Mouse (Mus musculus) CH12.LX (cell line): ENCODE data around the gene Sat1.

ENCODE experiments used
- BHLHE40 ChIP-seq: IDR thresholded peaks from 2 replicates; pipeline ENCODE4 v1.6.1; 2011; ENCODE audit warnings: mild to moderate bottlenecking, low read depth, low read length, improper control_type of control experiment
- CTCF ChIP-seq, 2 experiments: IDR thresholded peaks in 1 of 2; conservative IDR thresholded peaks in 1 of 2; 2 replicates each; pipeline ENCODE4 v1.5.1; 2011 to 2012; ENCODE audit warnings: low read depth in 2 of 2, low read length in 2 of 2, improper control_type of control experiment in 1 of 2, inconsistent platforms in 1 of 2, mild to moderate bottlenecking in 1 of 2, moderate library complexity in 1 of 2
- MYC ChIP-seq: IDR thresholded peaks from 2 replicates; pipeline ENCODE4 v1.6.1; 2011; ENCODE audit warnings: low read depth, mild to moderate bottlenecking, improper control_type of control experiment, low read length
- POLR2A ChIP-seq: IDR thresholded peaks from 2 replicates; pipeline ENCODE4 v1.6.1; 2011; ENCODE audit warnings: low read depth, mild to moderate bottlenecking, improper control_type of control experiment, low read length
- RAD21 ChIP-seq: IDR thresholded peaks from 2 replicates; pipeline ENCODE4 v1.6.1; 2011; ENCODE audit warnings: low read depth, mild to moderate bottlenecking, low read length, improper control_type of control experiment, moderate library complexity

GRCm38 (mm10) chrX:155175568-155175967 lies 40.7 kb downstream of the Sat1 start:
- TF ChIP-seq MYC (no peak), CTCF (conservative IDR thresholded peaks at IDR 0.05 in 1 of 2, IDR thresholded peaks at IDR 0.05 in 1 of 2; ENCODE audit: low read depth in 2 of 2, low read length in 2 of 2) (no peak), BHLHE40 (no peak), RAD21 (no peak), POLR2A (no peak)
